Mouse (Mus musculus) liver, embryonic 11.5 days (tissue): ENCODE data around the gene Zswim5. TPM values are rescaled to one million over a fixed set of nuclear protein-coding genes. Genes with fewer than 3 reads are reported as not detected.

ENCODE experiments used
- ATAC-seq: fragments of 200-750 bp; cut with Nextera tagmentation; replicated peaks from 2 replicates; pipeline ENCODE4 v1.8.0; 2017; ENCODE audit warnings: moderate number of reproducible peaks, mild to moderate bottlenecking, moderate TSS enrichment, moderate library complexity; ENCODE audit not compliant: low FRiP score
- DNase-seq: peaks from one replicate; pipeline ENCODE4 v3.0.0-alpha.2; 2017; ENCODE audit warnings: low spot score
- H3K27ac ChIP-seq: fragments of 300-500 bp; sonication (generic); 2 replicates; pipeline ENCODE4 v1.5.1; 2014; ENCODE audit warnings: mild to moderate bottlenecking, low read depth, low read length, control low read depth
- H3K27me3 ChIP-seq: fragments of 300-500 bp; sonication (generic); replicated peaks from 2 replicates; pipeline ENCODE4 v1.6.1; 2014; ENCODE audit warnings: low read length, mixed read lengths; ENCODE audit not compliant: control insufficient read depth, insufficient read depth
- H3K36me3 ChIP-seq: fragments of 300-500 bp; sonication (generic); 2 replicates; pipeline ENCODE4 v1.6.1; 2014; ENCODE audit warnings: mild to moderate bottlenecking, low read length, moderate library complexity, mixed read lengths; ENCODE audit not compliant: control insufficient read depth, insufficient read depth
- H3K4me1 ChIP-seq: fragments of 300-500 bp; sonication (generic); replicated peaks from 2 replicates; pipeline ENCODE4 v1.6.1; 2014; ENCODE audit warnings: low read length, mixed read lengths; ENCODE audit not compliant: control insufficient read depth, insufficient read depth
- H3K4me2 ChIP-seq: fragments of 300-500 bp; sonication (generic); 2 replicates; pipeline ENCODE4 v1.6.1; 2014; ENCODE audit warnings: mild to moderate bottlenecking, control low read depth, moderate library complexity
- H3K4me3 ChIP-seq: fragments of 300-500 bp; sonication (generic); 2 replicates; pipeline ENCODE4 v1.5.1; 2014; ENCODE audit warnings: low read depth, low read length, control low read depth
- H3K9ac ChIP-seq: fragments of 300-500 bp; sonication (generic); 2 replicates; pipeline ENCODE4 v1.6.1; 2014; ENCODE audit warnings: low read depth, low read length, control low read depth
- H3K9me3 ChIP-seq: fragments of 300-500 bp; sonication (generic); 2 replicates; pipeline ENCODE4 v1.6.1; 2016; ENCODE audit warnings: low read length, inconsistent platforms, mixed read lengths; ENCODE audit not compliant: control insufficient read depth
- WGBS: fragments of 180-500 bp; shearing (Covaris S2); extraction: QIAGEN DNeasy Blood & Tissue Kit; methylation state at CpG from one replicate; pipeline ENCODE4 v1.1.7; 2014; 5-methylcytosine and 5-hydroxymethylcytosine counted together
- polyA plus RNA-seq: library from polyadenylated mRNA; unstranded; fragments of >200 nt; fragmentation: Nextera tagmentation; extraction: Ambion mirVana; gene quantifications from 2 replicates; pipeline ENCODE4 v1.2.1, GENCODE M21; 2014

Gene Zswim5
- polyA plus RNA-seq, 1 experiment from 2014 or later = 0.29 TPM

DNA sequence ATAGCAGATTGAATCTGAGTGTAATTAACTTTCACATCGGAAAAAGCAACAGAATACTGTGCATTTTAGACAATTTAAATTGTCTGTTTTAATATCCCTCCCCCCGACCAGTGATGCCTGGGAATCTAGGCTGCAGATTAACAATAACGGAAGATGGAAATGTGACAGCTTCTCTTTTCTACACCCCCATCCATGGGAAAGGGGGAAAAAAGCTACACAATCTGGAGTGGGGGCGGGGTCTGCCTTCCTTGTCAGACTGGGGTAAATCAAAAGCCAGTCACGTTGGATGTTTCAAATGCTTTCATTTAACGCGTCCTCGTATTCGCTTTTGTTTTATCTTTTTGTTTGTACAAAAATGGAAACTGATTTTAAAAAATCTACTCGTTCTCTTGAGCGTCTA is 1.3 kb downstream of the Zswim5 start:
- DNase-seq (peak; percentile 36), ATAC-seq (no peak)
- H3K4me3 ChIP-seq = peak overlapping the region; percentile 80; the same call in 1 of the 2 replicates
- WGBS = 13% methylated on average over 11 of the region's 11 CpGs
- H3K4me1 ChIP-seq = peaks cover 3% of the 10 kb centered on the region
- peak overlapping the region; percentile 98 for H3K4me2 ChIP-seq
- no peak overlapping the region for H3K9ac ChIP-seq
- H3K9me3 ChIP-seq = no peaks in the 10 kb centered on the region
- H3K27ac ChIP-seq = no peak overlapping the region
- no peaks in the 10 kb centered on the region for H3K36me3 ChIP-seq
- H3K27me3 ChIP-seq = peaks cover 42% of the 10 kb centered on the region

DNA sequence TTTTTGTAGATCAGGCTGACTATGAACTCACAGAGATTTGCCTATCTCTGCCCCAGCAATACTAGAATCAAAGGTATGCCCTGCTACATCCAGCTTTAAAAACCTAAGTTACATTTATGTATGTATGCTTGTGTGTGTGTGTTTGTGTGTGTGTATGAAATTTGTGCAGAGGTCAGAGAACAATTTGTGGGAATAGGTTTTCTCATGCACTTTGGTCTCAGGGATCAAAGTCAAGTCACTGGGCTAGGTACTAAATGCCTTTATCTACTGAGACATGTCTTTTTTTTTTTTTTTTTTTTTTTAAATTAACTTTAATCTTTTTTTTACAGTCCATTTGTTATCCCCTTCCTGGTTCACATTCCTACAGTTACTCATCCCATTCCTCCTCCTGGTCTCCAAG is 5.5 kb downstream of the Zswim5 start:
- H3K4me2 ChIP-seq = no peak overlapping the region
- H3K27ac ChIP-seq = no peak overlapping the region
- no peak overlapping the region for H3K4me3 ChIP-seq
- H3K9ac ChIP-seq = no peak overlapping the region
- H3K4me1 ChIP-seq = peaks cover 2% of the 10 kb centered on the region; the same call in 1 of the 2 replicates
- no peaks in the 10 kb centered on the region for H3K36me3 ChIP-seq
- H3K9me3 ChIP-seq = no peaks in the 10 kb centered on the region
- ATAC-seq = no peak
- DNase-seq = no peak
- peaks cover 17% of the 10 kb centered on the region for H3K27me3 ChIP-seq

DNA sequence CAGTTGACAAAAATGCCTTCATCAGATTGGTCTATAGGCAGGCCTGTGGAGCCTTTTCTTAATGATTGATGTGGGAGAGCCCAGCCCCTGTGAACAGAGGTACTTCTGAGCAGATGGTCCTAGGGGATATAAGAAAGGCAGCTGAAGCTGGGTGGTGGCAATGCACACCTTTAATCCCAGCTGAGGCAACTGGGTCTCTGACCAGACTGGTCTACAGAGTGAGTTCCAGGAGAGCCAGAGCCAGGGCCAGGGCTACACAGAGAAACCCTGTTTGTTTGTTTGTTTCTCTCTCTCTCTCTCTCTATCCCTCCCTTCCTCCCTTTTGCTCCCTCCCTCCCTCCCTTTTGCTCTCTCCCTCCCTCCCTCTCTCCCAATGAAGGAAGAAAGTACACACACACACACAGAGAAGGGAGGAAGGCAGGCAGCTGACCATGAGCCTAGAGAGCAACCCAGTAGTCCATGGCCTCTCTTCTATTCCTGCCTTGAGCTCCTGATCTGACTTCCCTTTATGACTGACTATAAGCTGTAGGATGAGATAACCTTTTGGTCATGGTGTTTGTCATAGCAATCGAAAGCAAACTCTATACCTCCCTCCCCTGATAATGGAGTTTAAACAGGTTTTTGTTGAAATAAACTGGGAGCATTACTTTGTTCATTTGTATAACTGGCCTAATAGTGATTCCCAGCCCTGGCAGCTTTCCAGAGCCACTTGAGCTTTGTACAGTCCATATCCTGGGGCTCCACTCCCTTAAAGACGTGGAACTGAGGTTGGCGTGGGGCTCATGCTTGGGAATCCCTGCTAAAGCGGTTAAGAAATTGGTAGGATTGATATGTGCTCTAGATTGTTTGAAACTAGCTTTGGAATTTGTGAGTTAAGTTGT is 17.3 kb downstream of the Zswim5 start:
- no peaks in the 10 kb centered on the region for H3K9me3 ChIP-seq
- WGBS = 52% methylated on average over 4 of the region's 4 CpGs
- DNase-seq (no peak), ATAC-seq (no peak)
- H3K36me3 ChIP-seq = no peaks in the 10 kb centered on the region
- H3K9ac ChIP-seq = no peak overlapping the region
- no peak overlapping the region for H3K4me3 ChIP-seq
- H3K4me2 ChIP-seq = no peak overlapping the region
- no peaks in the 10 kb centered on the region for H3K27me3 ChIP-seq
- H3K27ac ChIP-seq = no peak overlapping the region
- H3K4me1 ChIP-seq = no peaks in the 10 kb centered on the region

- Histone ChIP-seq H3K4me1 (no peaks in the 10 kb centered on the region), H3K9ac (no peak overlapping the region), H3K27me3 (no peaks in the 10 kb centered on the region), H3K4me2 (no peak overlapping the region), H3K27ac (no peak overlapping the region), H3K9me3 (no peaks in the 10 kb centered on the region), H3K36me3 (no peaks in the 10 kb centered on the region), H3K4me3 (no peak overlapping the region)
- 70% methylated on average over 4 of the region's 4 CpGs for WGBS
- ATAC-seq (no peak), DNase-seq (no peak)
These were observed 33.5 kb downstream of the Zswim5 start for GRCm38 (mm10) chr4:116910489-116911181.

GRCm38 (mm10) chr4:116911202-116911601 is 34.0 kb downstream of the Zswim5 start:
- H3K4me2 ChIP-seq = no peak overlapping the region
- H3K27ac ChIP-seq = no peak overlapping the region
- H3K9ac ChIP-seq = no peak overlapping the region
- no peak overlapping the region for H3K4me3 ChIP-seq
- 62% methylated on average over 5 of the region's 5 CpGs for WGBS
- H3K27me3 ChIP-seq = no peaks in the 10 kb centered on the region
- H3K9me3 ChIP-seq = no peaks in the 10 kb centered on the region
- no peaks in the 10 kb centered on the region for H3K4me1 ChIP-seq
- DNase-seq = no peak
- no peak for ATAC-seq
- no peaks in the 10 kb centered on the region for H3K36me3 ChIP-seq

- 62% methylated on average over 2 of the region's 2 CpGs for WGBS
- ATAC-seq (no peak), DNase-seq (no peak)
- Histone ChIP-seq H3K9ac (no peak overlapping the region), H3K9me3 (no peaks in the 10 kb centered on the region), H3K4me1 (no peaks in the 10 kb centered on the region), H3K36me3 (no peaks in the 10 kb centered on the region), H3K27ac (no peak overlapping the region), H3K4me2 (no peak overlapping the region), H3K4me3 (no peak overlapping the region), H3K27me3 (no peaks in the 10 kb centered on the region)
These were observed 36.1 kb downstream of the Zswim5 start for GRCm38 (mm10) chr4:116913318-116913717.

DNA sequence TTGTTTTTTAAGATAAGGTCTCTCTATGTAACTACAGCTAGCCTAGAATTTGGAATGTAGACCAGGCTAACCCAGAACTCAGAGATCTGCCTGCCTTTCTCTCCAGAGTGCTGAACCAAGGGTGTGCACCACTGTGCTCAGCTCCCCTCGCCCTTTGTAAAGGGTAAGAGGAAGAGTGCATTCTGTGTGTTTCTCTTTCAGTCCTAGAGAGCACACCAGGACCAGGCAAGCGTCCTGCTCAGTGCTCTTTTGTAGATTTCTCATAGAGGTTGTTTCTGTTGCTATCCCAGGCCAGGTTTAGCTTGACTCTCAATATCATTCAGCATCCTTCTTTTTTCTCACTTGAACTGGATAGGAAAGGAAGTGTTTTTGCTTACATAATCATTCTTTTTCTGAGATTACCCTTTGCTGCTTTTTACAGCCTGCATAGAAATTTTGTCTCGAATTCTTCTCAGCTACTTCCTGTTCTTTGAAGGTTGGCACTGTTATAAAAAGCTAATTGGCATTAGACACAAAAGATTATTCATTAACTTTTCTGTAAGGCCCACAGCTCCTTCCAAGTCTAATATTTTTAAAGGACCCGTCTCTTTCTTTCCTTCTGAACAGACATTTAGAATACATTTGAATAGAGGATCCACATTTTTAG is 51.0 kb downstream of the Zswim5 start:
- Histone ChIP-seq H3K9ac (no peak overlapping the region), H3K4me3 (no peak overlapping the region), H3K9me3 (no peaks in the 10 kb centered on the region), H3K27me3 (no peaks in the 10 kb centered on the region), H3K4me2 (no peak overlapping the region), H3K4me1 (no peaks in the 10 kb centered on the region), H3K36me3 (no peaks in the 10 kb centered on the region), H3K27ac (no peak overlapping the region)
- no peak for DNase-seq
- ATAC-seq = no peak
- WGBS = 62% methylated on average over 4 of the region's 4 CpGs

DNA sequence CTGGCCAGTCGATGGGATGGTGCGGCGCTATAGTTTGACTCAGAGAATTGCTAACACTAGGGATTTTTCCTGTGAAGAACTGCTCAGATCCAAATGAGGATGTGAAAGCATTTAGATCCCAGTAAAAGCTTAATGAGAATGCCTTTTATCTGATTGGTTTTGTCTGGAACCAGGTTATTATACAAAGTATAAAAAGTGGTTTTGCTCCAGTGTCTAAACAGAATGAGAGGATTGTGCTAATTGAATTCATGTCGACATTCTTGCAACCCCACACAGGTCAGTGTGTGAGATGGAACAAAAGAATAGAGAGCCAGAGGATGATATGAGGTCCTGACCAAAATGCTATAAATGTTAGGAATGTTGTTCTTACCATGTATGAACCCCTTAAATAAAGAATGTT is 62.4 kb downstream of the Zswim5 start:
- Histone ChIP-seq H3K4me3 (no peak overlapping the region), H3K27ac (no peak overlapping the region), H3K9ac (no peak overlapping the region), H3K4me1 (no peaks in the 10 kb centered on the region), H3K4me2 (no peak overlapping the region), H3K27me3 (no peaks in the 10 kb centered on the region), H3K9me3 (no peaks in the 10 kb centered on the region), H3K36me3 (no peaks in the 10 kb centered on the region)
- DNase-seq (no peak), ATAC-seq (no peak)
- WGBS = 84% methylated on average over 4 of the region's 4 CpGs
